Mouse (Mus musculus) liver, embryonic 14.5 days (tissue): Measurements from ENCODE around the gene Trpm5. TPM values are rescaled to one million over a fixed set of nuclear protein-coding genes. Genes with fewer than 3 reads are reported as not detected.

Source experiments
- ATAC-seq: fragments of 200-750 bp; cut with Nextera tagmentation; 2 replicates; pipeline ENCODE4 v1.8.0; 2017; ENCODE audit warnings: moderate number of reproducible peaks, mild to moderate bottlenecking, moderate library complexity; ENCODE audit not compliant: insufficient read depth
- DNase-seq, 3 experiments: peaks; one replicate each; pipeline ENCODE4 v3.0.0-alpha.2; 2012 to 2013; ENCODE audit warnings: low read depth in 3 of 3, low spot score in 3 of 3
- H3K27ac ChIP-seq: fragments of 300-500 bp; sonication (generic); 2 replicates; pipeline ENCODE4 v1.5.1; 2014; ENCODE audit warnings: moderate library complexity, mild to moderate bottlenecking, control low read depth, inconsistent platforms
- H3K27me3 ChIP-seq: fragments of 300-500 bp; sonication (generic); 2 replicates; pipeline ENCODE4 v1.6.1; 2014; ENCODE audit warnings: mild to moderate bottlenecking, low read length, moderate library complexity; ENCODE audit not compliant: control insufficient read depth, insufficient read depth
- H3K36me3 ChIP-seq: fragments of 300-500 bp; sonication (generic); replicated peaks from 2 replicates; pipeline ENCODE4 v1.6.1; 2014; ENCODE audit warnings: low read depth; ENCODE audit not compliant: control insufficient read depth, insufficient read depth
- H3K4me1 ChIP-seq, 2 experiments: fragments of 200-500 bp in 1 of 2; fragments of 300-500 bp in 1 of 2; sonication (generic) in 1 of 2; replicated peaks; 2 replicates each; pipeline ENCODE4 v1.6.1; 2012 to 2014; ENCODE audit warnings: antibody characterized with exemption in 1 of 2, inconsistent platforms in 1 of 2, low read length in 1 of 2; ENCODE audit not compliant: control insufficient read depth in 2 of 2, insufficient read depth in 2 of 2
- H3K4me2 ChIP-seq: fragments of 300-500 bp; sonication (generic); 2 replicates; pipeline ENCODE4 v1.6.1; 2014; ENCODE audit warnings: low read depth, mild to moderate bottlenecking, control low read depth, moderate library complexity
- H3K4me3 ChIP-seq, 2 experiments: fragments of 200-500 bp in 1 of 2; fragments of 300-500 bp in 1 of 2; sonication (generic) in 1 of 2; 2 replicates each; pipeline ENCODE4 v1.5.1; 2012 to 2014; ENCODE audit warnings: low read depth in 2 of 2, low read length in 2 of 2, mild to moderate bottlenecking in 2 of 2, control low read depth in 1 of 2, inconsistent platforms in 1 of 2, moderate library complexity in 1 of 2; ENCODE audit not compliant: insufficient read depth in 1 of 2
- H3K9ac ChIP-seq: fragments of 300-500 bp; sonication (generic); replicated peaks from 2 replicates; pipeline ENCODE4 v1.6.1; 2014; ENCODE audit warnings: mild to moderate bottlenecking, control low read depth, moderate library complexity
- H3K9me3 ChIP-seq: fragments of 300-500 bp; sonication (generic); 2 replicates; pipeline ENCODE4 v1.6.1; 2016; ENCODE audit warnings: low read length, mixed read lengths; ENCODE audit not compliant: control insufficient read depth
- CTCF ChIP-seq: IDR thresholded peaks from 2 replicates; pipeline ENCODE4 v1.5.1; 2016; ENCODE audit warnings: antibody characterized with exemption, low read depth, control low read depth
- EP300 ChIP-seq: IDR thresholded peaks from 2 replicates; pipeline ENCODE4 v1.6.1; 2016; ENCODE audit warnings: antibody characterized with exemption, low read depth
- WGBS: fragments of 180-500 bp; shearing (Covaris S2); extraction: QIAGEN DNeasy Blood & Tissue Kit; methylation state at CpG from one replicate; pipeline ENCODE4 v1.1.7; 2014; ENCODE audit not compliant: insufficient replicate concordance; 5-methylcytosine and 5-hydroxymethylcytosine counted together
- polyA plus RNA-seq, 2 experiments: library from polyadenylated mRNA; depleted of rRNA in 1 of 2; stranded (reverse) in 1 of 2; unstranded in 1 of 2; fragments of >200 nt; fragmentation: Nextera tagmentation in 1 of 2; extraction: Ambion mirVana in 1 of 2; gene quantifications; 2 replicates each; pipeline versions ENCODE4 v1.2.1 to v1.2.3; 2012 to 2014

Trpm5 gene
- polyA plus RNA-seq, 2 experiments = 0.34 to 0.54 TPM

DNA sequence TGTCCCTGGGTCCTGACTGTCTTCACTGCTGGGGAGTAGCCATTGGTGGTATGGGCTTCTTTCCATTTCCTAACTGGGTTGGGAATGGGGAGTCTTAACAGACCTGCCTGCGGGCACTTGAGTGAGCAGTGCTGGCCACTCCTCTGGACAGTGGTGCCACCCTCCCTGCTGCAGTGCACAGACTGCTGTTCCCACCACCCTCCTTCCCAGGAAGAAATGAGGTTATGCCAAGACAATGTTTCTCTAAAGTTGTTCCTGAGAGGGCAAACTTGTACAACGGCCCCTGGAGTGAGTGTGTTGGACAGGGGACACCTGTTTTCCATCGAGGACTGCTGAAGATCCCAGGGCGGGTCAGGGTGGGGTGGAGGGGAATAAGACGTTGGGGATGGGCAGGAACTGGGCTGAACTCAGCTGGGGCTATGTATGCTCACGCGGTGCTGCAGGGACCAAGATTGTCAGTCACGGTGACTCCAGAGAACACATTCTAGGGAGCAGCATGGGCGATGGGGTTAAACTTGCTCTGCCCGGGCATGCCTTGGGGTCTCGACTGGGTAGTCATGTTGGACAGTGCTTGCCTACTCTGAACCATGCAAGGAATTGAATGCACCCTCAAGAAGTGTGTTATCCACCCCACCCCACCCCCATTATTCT lies 40.4 kb downstream of the Trpm5 start:
- Histone ChIP-seq H3K4me2 (peak overlapping the region; percentile 87), H3K4me1 (peaks cover 42 to 61% of the 10 kb centered on the region in 2 experiments), H3K27me3 (no peaks in the 10 kb centered on the region), H3K9me3 (no peaks in the 10 kb centered on the region), H3K9ac (no peak overlapping the region), H3K4me3 (peak overlapping the region; percentile 68 to 75), H3K36me3 (no peaks in the 10 kb centered on the region), H3K27ac (no peak overlapping the region)
- no peak for TF ChIP-seq EP300
- TF ChIP-seq CTCF = no peak
- 18% methylated on average over 11 of the region's 11 CpGs for WGBS
- DNase-seq (no peak), ATAC-seq (no peak)

DNA sequence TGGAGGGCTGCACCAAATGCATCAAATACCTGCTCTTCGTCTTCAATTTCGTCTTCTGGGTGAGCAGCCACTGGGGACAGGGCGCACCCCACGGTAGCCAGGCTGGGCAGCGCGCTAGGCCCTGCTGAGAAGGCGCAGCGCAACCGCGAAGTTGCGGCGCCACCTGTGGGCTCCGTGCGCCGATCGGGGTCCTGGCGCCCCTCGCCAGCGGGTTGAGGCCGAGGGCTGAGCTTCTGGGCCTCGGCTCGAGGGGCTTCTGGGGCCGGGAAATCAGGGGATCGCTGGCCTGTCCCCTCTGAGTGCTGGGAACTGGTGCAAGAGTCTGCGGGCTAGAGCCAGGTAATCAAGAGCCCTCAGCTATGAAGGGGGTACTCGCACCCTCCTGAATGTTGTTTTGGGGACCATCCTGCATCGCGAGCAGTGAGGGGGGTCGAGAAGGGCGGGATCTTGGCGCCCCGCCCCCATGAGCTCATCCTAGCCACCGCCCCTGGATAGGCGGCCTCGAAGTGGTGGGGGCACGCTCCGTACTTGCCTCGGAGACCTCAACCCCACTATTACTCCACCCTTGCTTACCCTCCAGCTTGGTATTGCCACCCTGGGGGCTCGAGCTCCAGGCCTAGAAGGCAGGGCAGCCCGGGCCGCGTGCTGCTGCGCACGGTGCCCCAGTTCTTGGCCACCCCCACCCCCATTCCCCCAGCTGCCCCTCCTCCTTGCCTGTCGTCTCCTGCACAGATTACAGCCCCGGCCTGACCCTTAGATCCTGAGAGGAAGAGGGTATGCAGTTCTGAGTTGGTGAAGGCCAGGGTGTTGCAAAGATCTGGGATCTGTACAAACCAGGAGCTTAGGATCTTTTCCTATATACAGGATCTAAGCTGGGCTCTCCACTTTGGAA lies 41.2 kb downstream of the Trpm5 start:
- no peaks in the 10 kb centered on the region for H3K27me3 ChIP-seq
- DNase-seq = no peak
- H3K9me3 ChIP-seq = no peaks in the 10 kb centered on the region
- peak overlapping the region; percentile 87 for H3K4me2 ChIP-seq
- peak overlapping the region; percentile 6 for H3K27ac ChIP-seq
- H3K9ac ChIP-seq = peak overlapping the region; percentile 73
- no peak for TF ChIP-seq EP300
- TF ChIP-seq CTCF = 0 out of 2 replicates have a peak, but pooled peaks have one; percentile 11
- no peaks in the 10 kb centered on the region for H3K36me3 ChIP-seq
- ATAC-seq = peak; percentile 66
- H3K4me3 ChIP-seq = peak overlapping the region; percentile 68 to 75
- H3K4me1 ChIP-seq = peaks cover 34 to 53% of the 10 kb centered on the region in 2 experiments
- under 1% methylated on average over 46 of the region's 46 CpGs for WGBS

DNA sequence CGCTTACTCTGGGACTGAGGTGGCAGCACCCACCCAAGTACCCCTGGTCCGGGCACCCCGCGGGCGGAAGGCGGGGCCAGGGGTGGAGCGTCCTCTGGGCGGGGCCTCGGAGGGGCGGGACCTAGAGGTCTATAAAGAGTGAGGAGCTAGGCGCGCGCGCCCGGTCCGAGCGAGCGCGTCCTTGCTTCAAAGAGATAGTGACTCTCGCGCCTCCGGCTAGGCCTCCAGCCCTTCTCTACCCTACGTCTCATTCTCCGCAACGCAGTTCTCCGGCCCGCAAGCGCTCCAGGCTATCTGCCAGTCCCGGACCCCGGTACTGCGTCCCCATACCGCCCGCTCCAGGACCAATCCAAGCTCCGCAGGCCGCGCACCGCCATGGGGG lies 41.8 kb downstream of the Trpm5 start, which contains the start of gene Cd81:
Gene Cd81 (plus strand): TSS at position 114 of the 382 bp plus-strand sequence.
- DNase-seq (peak; percentile 63 to 68 (median 63)), ATAC-seq (peak; percentile 84)
- Histone ChIP-seq H3K9me3 (no peaks in the 10 kb centered on the region), H3K4me1 (peaks cover 28 to 46% of the 10 kb centered on the region in 2 experiments), H3K27me3 (no peaks in the 10 kb centered on the region), H3K4me3 (peak within 1 kb of the TSS; percentile 68 to 75), H3K9ac (peak within 1 kb of the TSS; percentile 73), H3K27ac (peak within 1 kb of the TSS; percentile 6), H3K36me3 (no peaks in the 10 kb centered on the region), H3K4me2 (peak within 1 kb of the TSS; percentile 87)
- under 1% methylated on average over 36 of the region's 37 CpGs for WGBS
- no peak for TF ChIP-seq CTCF
- no peak for TF ChIP-seq EP300

DNA sequence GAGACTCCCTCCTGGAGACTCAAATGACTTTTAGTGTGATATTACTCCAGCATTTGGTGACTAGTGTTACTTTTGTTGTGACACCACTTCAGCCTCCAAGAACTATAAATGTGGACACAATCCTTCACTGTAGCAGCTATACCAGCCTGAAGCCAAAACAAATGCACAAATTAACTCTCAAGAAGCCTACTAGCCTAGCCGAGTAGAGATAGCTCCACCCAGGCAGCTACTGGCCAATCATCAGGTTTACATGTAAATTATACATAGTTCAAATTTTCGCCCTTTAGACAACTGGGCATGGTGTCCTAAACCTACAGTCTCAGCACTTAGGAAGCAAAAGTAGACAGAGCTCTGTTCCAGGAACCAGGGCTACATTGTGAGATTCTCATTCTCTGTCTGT lies 43.1 kb downstream of the Trpm5 start:
- Histone ChIP-seq H3K9me3 (no peaks in the 10 kb centered on the region), H3K36me3 (no peaks in the 10 kb centered on the region), H3K9ac (no peak overlapping the region), H3K27ac (no peak overlapping the region), H3K4me2 (no peak overlapping the region), H3K4me3 (no peak overlapping the region), H3K27me3 (no peaks in the 10 kb centered on the region), H3K4me1 (peaks cover 16 to 33% of the 10 kb centered on the region in 2 experiments)
- ATAC-seq = no peak
- WGBS = 14% methylated on average over 2 of the region's 2 CpGs
- TF ChIP-seq EP300 (no peak), CTCF (no peak)
- DNase-seq = no peak
